Mouse (Mus musculus) left cerebral cortex, postnatal 36 days (tissue): ENCODE data around the gene Gm45808. TPM values are rescaled to one million over a fixed set of nuclear protein-coding genes. Genes with fewer than 3 reads are reported as not detected.
A peak's percentile ranks its signal among the peaks of the same experiment; 100 is the strongest.

ENCODE experiments used
- DNase-seq, 2 experiments: peaks; one replicate each; pipeline ENCODE4 v3.0.0; 2021 to 2022; ENCODE audit warnings: low spot score in 2 of 2, mixed read lengths in 1 of 2
- intact Hi-C: fragments of 180-260 bp; cut with DNase I; formaldehyde crosslinking; loops from one replicate; pipeline ENCODE4 v1.15.1; 2025
- total RNA-seq, 2 experiments: library from RNA; stranded (reverse); gene quantifications; 2 replicates each; pipeline ENCODE4 v1.2.3; 2021

The Gm45808 gene
- total RNA-seq, 2 experiments from 2014 or later: 0.57 TPM; not detected in 1

DNA sequence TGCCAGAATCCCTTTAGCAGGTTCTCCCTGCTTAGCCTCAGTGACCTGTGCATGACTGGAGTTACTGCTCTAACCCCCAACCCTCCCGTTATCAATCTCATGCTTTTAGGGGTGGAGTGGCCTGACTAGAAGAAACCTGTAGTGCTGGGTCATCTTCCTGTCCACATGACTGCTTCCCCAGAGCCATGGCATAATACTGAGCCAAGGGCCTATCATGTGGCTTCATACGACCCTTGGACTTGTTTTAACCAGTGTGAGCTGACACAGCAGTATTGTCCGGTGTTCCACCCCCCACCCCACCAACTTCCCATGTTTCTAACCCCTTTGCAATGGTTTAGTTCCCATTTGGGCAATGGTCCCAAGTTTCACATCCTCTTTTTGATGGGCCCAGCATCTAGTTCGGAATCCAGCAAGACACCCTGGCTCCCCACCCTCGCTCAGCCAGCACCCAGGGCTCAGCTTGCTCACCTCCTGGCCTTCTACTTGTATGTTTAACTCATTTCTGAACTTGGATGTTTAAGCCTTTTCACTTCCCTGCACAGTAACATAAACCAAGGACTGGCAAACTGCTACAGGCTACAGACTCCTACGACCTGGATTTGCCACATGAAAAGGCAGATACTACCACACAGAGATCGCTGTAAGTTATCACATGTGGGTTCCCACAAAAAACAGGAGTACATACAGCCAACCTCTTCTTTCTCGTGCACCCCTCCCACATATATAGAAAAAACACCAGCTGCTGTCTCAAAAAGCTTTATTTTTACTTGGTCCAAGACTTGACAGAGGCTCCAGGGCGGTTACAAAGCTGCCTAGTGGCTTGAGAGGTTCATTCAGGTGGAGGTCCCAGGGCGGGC lies 29.2 kb downstream of the Gm45808 start:
- intact Hi-C loops: no loop called here
- peak in 1 of 2 experiments; percentile 23 for DNase-seq

DNA sequence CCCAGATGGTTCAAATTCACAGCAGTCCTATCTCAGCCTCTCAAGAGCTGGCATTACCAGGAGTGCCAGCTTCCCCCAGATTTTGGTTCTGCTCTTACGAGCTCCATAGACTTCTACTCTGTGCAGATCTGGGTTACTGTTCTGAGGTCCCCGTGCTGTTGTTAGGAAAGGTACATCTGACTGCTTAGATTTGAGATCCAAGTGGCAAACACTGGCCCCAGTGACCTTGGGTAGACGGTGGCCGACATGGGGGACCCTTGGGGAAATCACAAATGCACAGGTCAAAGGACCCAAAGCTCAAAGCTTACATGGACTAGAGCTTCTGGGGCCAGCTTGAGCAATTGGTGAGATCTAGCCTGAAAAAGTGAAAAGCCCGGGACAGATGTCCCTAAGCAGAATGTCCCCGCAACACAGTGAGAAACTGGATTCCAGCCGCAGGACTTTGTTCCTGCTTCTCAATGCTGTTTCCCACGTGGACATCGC lies 29.8 kb downstream of the Gm45808 start:
- DNase-seq: no peak
- intact Hi-C loops: no loop called here

DNA sequence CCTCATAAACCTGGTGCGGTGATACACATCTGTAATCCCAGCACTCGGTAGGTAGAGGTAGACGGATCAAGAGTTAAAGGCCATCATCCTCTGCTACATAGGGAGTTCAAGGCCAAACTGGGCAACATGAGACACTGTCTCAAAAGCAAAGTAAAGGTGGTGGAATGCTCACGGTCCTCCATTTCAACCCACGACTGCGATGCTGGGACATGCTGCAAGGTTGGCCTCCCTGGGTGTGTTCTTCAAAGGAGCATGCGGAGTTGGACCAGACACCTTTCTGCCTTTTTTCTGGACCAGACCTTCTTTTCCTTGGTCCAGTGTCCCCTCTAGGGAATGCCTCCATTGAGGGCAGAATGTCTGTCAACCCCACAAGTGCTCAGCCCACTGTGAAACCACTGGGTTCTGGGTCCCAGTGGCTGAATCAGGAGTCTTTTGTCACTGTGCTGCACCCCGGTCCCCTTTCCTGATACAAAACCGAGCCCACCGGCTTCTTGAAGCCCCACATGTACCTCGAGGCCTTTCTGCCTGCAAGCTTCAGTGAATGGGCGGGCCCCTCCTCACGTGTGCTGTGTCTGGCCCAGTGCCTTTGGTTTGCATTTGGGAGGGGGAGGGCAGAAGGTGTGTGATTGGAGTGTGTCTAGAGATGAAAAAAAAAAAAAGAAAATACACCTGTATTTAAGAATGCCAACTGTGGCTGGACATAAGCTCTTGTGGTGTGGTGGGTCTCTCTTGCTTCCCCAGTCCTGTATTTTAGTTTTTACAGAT lies 30.5 kb downstream of the Gm45808 start:
- intact Hi-C loops: no loop called here
- no peak for DNase-seq

DNA sequence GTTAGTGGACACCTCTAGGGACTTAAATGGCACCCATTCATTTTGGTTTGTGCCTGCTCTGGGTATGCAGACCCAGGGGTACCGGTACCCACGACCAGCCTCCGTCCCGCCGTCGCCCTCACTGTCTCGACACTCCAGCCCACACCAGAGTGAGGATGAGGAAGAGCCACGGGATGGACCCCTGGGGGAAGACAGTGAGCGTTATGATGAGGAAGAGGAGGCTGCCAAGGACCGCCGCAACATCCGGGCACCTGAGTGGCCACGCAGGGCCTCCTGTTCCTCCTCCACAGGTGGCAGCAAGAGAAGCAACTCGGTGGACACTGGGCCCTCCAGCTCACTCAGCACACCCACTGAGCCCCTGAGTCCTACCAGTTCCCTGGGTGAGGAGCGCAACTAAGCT lies 31.6 kb downstream of the Gm45808 start:
- DNase-seq: no peak

DNA sequence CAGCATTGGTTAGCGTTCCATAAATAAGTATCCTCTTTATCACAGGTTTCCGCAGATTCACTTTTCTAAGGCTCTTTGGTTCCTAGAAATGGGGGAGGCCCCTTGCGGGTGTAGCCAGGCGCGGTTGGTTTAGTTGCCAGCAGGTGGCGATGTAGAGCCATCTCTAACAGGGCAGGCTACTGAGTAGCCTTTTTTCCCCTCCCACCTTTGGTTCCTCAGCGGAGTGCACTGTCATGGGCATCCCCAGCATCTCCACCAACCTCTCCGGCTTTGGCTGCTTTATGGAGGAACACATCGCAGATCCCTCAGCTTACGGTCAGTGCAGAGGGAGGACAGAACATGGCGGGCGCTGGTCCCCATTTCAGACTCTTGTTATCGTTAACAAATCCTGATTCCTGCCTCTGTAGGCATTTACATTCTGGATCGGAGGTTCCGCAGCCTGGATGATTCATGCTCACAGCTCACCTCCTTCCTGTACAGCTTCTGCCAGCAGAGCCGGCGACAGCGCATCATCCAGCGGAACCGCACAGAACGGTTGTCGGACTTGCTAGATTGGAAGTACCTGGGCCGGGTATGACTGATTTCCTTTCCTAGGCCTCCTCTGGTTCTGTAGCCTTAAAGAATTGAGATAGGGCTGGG lies 35.1 kb downstream of the Gm45808 start:
- intact Hi-C loops: no loop called here
- peak; percentile 85 to 87 for DNase-seq

More for the DNA sequence above, 31.6 kb downstream of the Gm45808 start:
- intact Hi-C loops: no loop called here

DNA sequence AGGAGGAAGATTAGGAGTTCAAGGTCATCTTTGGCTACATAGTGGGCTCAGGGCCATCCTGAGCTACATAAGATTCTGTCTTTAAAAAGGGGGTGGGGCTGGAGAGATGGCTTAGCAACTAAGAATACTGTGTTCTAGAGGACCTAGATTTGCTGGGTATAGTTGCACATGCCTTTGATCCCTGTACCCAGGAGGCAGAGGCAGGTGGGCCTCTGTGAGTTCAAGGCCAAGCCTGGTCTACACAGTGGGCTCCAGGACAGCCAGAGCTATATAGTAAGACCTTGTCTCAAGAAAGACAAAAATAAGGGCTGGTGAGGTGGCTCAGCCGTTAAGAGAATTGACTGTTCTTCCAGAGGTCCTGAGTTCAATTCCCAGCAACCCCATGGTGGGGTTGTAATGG lies 36.6 kb downstream of the Gm45808 start:
- intact Hi-C loops: no loop called here
- no peak for DNase-seq

DNA sequence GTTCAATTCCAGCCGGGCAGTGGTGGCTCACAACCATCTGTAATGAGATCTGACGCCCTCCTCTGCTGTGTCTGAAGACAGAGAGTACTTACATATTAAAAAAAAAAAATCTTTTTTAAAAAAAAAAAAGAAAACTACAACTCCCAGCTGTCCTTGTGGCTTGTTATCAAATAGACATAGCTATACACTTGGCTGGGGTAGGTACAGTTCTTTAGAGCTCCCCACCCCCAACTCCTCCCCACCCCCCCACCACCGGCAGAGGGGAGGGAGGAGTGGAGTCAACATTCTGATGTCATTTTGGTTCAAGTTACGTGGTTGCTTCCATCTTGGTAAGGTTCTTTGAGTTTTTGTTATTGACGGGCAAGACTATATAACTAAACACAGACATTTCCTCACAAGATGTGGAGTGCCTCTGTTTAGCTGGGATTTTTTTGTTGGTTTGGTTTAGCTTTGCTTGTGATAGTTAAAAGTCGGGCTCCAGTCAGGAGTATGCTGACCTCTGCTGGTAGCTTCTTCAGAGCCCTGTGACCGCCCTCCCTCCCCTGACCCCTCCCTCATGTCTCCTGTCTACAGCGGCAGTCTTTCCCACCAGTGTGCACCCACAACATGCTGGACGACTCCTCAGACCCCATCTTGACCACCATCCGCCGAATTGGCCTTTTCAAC lies 39.2 kb downstream of the Gm45808 start:
- DNase-seq: no peak
- intact Hi-C loops: no loop called here

DNA sequence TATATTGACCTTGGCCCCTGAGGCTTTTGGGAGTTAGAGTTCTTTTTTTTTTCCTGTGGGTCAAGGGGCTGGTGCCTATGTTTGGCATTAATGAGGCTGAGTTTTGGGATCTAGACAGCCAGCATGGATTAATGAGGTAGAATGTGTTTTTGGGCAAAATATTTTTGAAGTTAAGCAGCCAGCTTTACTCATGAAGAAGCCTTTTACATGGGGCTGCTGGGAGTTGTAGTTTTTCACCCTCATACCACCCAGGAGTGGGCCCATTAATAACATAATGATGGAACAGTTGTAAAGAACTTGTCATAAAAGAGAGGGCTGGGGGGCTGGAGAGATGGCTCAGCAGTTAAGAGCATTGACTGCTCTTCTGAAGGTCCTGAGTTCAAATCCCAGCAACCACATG lies 40.0 kb downstream of the Gm45808 start:
- no peak for DNase-seq
- intact Hi-C loops: no loop called here

DNA sequence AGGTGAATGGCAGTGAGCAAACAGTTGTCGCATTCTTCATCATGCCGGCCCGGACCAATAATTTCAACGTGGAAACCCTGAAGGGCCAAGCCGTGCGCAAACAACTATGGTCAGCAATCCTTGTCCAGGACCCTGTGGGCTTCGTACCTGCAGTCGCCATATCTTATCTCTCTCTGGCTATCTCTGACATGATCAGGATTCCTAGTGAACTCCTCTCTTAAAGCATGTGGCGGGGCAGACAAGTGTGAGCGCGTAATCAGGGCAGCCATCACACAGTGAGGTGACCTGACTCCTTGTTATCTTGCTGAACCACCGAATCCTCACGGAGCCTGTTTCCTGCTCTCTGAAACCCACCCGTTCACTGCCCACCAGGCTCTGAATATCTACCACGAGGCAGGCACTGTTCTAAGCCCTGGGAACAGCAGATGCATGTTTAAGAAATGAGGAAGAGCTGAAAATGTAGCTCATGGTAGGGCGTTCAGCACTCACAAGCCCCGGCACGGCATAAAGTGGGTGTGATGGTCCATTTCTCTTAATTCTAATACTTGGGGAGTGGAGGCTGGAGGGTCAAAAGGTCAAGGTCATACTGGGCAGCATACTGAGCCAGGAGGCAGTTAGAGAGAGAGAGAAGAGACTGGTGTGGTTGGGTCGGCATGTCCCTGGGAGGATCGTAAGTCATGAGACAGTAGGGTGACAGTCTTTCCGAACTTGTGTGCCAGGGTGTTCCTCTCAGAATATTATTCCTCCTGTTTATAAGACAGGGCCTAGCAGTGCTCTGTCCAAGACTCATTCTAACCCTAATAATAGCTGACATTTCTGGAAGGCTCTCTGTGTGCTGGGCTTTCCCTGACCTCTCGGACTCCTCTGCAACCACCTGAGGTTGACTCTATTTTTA lies 42.8 kb downstream of the Gm45808 start:
- intact Hi-C loops: no loop called here
- DNase-seq: no peak

DNA sequence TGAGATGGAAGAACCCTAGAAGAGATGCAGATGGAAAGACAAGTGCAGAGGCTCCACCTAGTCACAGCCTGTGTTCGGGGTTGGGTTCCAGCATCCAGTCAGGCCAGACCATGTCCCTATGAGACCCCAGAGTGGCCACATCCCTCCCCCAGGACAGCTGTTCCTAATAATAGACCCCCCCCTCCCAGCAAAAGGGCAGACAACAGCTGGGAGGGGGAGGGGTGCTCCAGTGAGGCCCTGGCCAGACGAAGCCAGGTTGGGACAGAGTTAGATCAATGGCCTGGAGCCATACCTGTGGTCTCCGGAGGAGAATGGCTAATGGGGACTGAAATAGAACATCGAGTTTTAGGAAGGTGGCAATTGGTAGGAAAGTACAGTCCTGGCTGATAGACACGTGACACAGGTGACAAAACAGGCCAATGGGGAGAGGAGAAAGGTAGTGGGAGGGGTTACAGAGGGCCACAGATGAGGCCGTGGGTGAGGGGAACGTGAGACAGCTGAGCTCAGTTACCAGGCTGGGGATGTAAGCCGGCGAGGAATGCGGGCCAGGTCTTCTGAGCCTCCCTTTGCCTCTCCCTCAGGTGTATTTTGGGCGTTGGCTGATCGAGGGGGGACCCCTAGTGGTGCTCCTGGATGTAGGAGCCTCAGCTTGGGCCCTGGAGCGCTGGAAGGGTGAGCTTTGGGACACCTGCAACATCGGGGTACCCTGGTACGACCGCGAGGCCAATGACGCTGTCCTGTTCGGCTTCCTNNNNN lies 48.9 kb downstream of the Gm45808 start, which contains the start of gene Ruvbl2:
Gene Ruvbl2 (minus strand): TSS at position 576 of the 756 bp plus-strand sequence.
- intact Hi-C loops: no loop called here
- DNase-seq: no peak

DNA sequence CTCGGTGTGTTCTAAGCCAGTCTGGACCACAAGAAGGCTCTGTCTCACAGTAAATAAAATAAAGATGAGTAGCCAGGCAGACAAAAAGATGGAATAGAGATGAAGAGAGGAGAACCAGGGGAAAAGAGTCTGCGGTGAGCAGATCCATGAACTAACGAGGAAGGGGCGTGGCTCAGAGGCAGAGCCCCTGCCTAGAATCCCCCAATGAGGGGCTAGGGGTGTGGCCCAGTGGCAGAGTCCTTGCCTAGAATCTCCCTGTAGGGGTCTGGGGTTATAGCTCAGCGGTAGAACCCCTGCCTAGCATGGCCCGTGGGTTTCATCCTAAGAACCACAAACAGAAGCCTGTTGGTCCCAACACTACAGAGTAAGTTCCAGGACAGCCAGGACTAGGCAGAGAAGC lies 49.6 kb downstream of the Gm45808 start:
- intact Hi-C loops: no loop called here
- no peak for DNase-seq

DNA sequence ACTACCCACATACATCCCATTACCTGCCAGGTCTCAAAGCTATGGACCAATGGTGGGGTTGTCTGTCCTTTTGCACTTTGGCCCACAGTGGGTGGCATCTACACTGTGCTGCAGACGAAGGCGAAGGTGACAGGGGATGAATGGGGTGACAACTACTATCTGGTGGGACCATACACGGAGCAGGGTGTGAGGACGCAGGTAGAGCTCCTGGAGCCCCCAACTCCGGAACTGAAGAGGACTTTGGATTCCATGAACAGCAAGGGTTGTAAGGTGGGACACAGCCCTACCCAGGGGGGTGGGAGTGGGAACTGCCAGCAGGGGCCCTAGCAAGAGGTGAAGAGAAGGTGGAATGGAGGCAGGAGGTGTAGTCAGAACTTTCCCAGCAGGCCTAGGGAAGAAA lies 50.2 kb downstream of the Gm45808 start:
- intact Hi-C loops: no loop called here
- no peak for DNase-seq

DNA sequence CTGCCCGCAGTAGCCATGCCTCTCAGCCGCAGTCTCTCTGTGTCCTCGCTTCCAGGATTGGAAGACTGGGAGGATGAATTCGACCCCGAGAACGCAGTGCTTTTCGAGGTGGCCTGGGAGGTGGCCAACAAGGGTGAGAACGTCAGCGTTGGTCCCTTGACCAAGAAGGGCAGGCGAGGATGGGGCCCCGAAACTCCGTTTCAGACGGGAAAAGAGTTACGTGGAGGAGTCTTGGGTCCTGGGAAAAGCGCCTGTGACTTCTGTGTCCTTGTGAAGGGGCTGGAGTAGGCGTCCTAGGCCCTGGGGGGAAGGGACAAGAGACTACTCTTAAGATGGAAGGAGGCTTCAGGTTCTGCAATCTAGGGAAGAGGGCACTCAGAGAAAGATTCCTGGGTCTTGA lies 51.6 kb downstream of the Gm45808 start:
- intact Hi-C loops: no loop called here
- DNase-seq: no peak

DNA sequence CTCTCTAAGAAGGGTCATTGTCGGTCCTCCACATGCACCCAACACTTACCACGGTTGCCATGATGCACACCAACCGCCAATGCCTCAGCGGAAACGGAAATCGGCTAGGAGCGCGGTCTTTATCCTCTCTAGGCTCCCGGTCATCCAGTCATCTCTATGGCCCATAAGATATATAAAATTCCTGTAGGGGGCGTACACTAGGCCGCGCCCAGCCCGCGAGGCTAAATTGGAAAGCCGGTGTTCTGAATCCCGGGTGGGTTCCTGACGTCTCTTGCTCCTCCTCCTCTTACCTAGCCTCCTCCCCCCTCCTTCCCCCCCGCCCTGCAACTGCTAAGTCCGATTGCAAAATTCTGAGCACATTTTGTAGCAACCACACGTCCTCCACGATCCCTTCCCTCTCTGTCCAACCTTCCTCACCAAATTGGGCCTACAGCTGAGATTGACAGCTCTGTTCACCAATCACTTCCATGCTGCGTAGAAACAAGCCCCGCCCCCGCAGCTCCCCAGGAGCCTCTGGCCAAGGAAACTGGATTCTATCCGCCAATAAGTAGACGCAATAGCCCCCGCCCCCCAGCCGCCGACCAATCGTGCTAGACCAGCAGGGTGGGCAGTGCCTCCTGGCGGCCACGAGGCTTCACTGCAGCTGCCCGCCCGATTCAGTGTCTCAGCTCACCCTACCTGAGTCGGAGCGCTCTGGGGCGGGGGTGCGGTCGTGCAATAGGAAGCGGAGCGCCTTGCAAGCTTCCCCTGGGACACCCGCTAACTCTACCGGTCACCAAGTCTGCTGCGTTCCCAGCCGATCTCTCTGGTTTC lies 52.2 kb downstream of the Gm45808 start, which contains the start of gene Gys1:
Gene Gys1 (plus strand): TSS at position 642 of the 813 bp plus-strand sequence.
- intact Hi-C loops: no loop called here

DNA sequence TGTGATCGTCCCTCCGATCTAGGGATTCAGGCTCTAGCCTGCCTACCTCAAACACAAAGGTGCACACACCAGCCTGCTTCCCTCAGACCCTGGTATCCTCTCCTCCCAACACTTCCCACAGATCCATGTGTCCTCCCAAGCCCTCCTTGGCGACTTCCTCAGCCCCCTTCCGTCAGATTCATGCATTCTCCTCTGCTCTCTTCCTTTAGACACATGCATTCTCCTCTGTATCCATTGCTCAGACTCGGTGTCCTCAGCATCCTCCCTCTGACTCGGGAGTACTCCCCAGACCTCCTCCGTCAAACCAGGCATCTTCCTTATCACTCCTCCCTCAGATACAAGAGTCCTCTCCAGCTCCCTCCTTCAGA lies 52.8 kb downstream of the Gm45808 start:
- intact Hi-C loops: no loop called here
- DNase-seq: no peak

More for the DNA sequence above, 52.2 kb downstream of the Gm45808 start, which contains the start of gene Gys1:
- DNase-seq: peak; percentile 100

DNA sequence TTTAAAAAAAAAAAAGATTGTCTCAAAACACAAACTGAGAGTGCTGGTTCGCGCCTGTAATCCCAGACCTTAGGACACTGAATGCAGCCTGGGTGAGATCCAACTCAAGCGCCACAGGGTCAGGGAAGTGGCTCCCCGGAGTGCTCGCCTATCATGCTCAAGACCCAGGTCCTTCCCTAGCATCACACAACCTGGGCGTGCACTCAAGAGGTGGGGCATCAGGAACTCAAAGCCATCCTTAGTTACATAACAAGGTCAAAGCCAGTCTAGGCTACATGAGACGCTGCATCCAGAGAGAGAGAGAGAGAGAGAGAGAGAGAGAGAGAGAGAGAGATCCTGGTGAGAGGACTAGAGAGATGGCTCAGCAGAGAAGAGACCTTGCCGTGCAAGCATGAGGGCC lies 60.1 kb downstream of the Gm45808 start:
- DNase-seq: no peak
- intact Hi-C loops: no loop called here

DNA sequence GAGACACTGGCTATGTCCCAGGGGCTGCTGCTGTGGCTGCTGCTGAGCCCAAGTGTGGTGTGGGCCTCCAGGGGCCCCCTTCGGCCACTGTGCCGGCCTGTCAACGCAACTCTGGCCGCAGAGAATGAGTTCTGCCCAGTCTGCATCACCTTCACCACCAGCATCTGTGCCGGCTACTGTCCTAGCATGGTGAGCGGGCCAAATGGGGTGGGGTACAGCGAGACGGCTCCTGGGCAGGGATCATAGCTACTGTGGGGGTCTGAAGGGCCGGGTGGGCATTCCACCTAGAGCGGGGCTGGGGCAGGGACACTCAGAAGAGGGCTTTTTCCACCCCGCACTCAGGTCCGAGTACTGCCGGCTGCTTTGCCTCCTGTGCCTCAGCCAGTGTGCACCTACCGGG lies 65.4 kb downstream of the Gm45808 start:
- no peak for DNase-seq
- intact Hi-C loops: no loop called here
